Mouse (Mus musculus) E14TG2a.4 (cell line): ENCODE data around the gene Sdk1.

Experiments
- CTCF ChIP-seq: conservative IDR thresholded peaks from 2 replicates; pipeline ENCODE4 v1.5.1; 2014; ENCODE audit warnings: low read length
- NANOG ChIP-seq: IDR thresholded peaks from 2 replicates; pipeline ENCODE4 v1.6.1; 2014; ENCODE audit warnings: borderline replicate concordance, low read length, mixed read lengths

DNA sequence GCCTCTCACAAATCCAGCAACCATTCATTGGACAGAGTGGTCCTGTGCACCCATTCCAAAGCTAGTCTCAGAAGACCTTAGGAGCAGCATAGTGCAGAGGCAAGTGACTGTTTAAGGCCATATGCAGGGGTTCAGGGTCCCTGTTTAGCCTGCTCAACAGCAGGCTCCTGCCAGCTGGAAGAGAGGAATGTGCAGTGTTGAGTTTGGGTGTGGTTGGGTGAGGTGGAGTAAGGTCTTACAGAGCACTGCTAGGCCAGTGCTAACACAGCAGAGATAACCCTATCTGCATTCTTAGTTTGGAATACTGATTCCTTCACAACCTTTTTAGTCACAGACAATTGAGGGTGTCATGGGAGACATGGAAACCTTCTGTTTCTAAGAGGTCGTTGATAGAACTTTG, 206.0 kb downstream of the Sdk1 start:
- TF ChIP-seq CTCF (no peak), NANOG (no peak)
